Mouse (Mus musculus): ENCODE data around the gene Cldn34b2.

- TF ChIP-seq CTCF (conservative IDR thresholded peaks at IDR 0.05; ENCODE audit: low read length): no peak
- TF ChIP-seq POU5F1 (IDR thresholded peaks at IDR 0.05; ENCODE audit: borderline replicate concordance, low read length): no peak
These were observed 47.4 kb upstream of the Cldn34b2 start for GRCm38 (mm10) chrX:155175568-155175967.

Measured in E14TG2a.4 (cell line).